Mouse (Mus musculus): ENCODE results near the gene L3mbtl4.

The L3mbtl4 gene

DNA sequence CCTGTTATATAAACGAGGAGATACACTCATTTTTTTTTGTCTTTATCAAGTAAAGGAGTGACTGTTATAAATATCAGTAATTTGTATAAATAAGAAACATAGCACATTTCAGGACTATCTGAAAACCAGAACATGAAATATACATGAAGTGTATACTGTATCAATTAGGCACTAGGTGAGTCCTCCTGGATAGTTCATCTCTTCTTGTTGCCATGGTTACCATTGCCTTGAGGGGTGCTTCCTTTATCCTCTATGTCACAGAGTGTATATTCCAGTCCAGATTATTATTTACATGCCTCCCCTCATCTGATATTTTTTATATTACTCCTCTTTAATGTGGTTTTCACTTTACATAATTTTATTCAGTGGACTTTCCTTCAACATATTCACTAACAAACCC, 392.9 kb downstream of the L3mbtl4 start:
- DNase-seq, result no peak

GRCm38 (mm10) chr17:68672088-68672504, 398.5 kb downstream of the L3mbtl4 start:
- DNase-seq, result no peak

GRCm38 (mm10) chr17:68710701-68711100, 437.1 kb downstream of the L3mbtl4 start:
- DNase-seq, result no peak

DNA sequence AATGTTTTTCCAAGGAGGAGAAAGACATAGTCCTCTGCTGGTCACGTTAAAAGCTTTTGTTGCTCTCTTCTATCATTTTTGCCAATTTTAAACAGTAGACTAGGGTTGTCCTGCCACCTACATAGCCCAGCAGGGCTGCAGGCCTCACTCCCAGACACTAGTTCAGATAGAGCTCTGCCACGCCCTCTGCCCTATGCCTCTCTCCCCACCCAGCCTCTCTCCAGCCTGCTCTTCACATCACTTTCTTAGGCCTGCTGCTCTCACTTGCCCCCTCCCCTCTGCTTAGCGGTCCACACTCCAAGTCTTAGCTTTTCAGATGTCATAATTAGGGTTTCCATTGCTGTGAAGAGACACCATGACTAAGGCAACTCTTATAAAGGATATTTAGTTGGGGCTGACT, 437.8 kb downstream of the L3mbtl4 start:
- DNase-seq, result no peak

GRCm38 (mm10) chr17:68748296-68748695, 474.7 kb downstream of the L3mbtl4 start:
- DNase-seq, result no peak

- no peak for DNase-seq
These were observed 476.9 kb downstream of the L3mbtl4 start for GRCm38 (mm10) chr17:68750513-68750912.

GRCm38 (mm10) chr17:68753112-68753511, 479.5 kb downstream of the L3mbtl4 start:
- DNase-seq, result no peak

DNA sequence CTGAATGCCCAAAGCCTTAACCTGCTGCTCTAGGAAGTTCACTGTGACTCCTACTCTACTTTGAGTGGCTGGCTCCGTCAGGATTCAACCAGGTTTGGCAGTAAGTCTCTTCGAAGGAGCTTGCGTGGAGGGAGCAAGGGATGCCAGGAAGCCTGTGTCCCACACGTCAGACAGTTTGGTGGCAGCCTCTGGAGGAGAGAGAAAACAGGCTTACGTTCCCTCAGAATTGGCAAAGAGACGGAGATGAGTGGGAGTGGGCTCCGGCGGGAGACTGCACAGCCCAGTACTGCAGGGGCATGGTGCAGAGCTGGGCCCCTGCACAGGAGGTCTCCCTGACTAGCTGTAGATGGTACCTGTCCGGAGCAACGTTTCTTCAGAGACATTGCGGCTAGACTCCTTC, 481.2 kb downstream of the L3mbtl4 start:
- no peak for DNase-seq

- no peak for DNase-seq
These were observed 484.8 kb downstream of the L3mbtl4 start for GRCm38 (mm10) chr17:68758428-68758827.

DNA sequence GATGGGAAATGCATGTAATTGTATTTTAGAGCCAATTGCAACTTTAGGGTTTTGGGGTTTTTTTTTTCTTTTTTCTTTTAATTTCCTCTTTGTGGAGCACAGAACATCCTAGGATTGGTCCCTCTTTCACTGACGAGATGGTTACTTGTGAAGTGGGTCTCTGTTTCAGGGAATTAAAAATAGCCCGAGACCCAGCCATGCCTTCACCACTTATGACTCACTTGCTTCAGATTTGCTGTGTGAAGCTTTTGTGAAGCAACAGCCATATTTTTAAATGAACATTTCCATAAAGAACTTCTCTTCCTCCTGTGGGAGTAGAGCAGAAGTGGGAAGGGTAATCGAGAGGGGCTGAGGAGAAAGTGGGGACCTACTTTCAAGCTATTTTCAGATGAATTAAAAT, 485.3 kb downstream of the L3mbtl4 start:
- no peak for DNase-seq

- no peak for DNase-seq
These were observed 486.4 kb downstream of the L3mbtl4 start for GRCm38 (mm10) chr17:68759978-68760377.

DNA sequence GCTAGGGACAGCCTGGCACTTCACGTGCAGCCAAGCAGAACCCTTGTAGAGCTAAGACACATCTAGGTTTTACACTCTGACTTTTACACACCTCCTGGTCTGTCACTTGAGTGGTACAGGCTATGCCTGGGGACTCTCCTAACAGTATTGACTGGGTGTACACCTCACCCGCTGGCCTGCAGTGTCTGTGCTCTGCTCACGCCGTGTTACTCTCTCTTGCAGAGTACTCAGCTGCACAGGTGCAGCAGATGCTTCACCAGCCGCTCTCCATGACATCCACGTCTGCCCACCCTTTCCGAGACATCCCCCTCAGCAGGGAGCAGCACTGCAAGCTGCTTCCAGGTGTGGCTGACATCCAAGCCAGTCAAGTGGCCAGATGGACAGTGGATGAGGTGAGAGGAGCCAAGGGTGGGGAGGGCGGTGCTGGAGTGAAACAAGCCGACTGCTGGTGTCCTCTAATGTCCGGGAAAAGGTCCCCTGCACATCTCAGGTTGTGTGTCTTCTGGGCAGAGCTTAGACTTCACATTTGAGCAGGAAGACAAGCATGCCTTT, 490.8 kb downstream of the L3mbtl4 start:
- no peak for DNase-seq

- no peak for DNase-seq
These were observed 496.0 kb downstream of the L3mbtl4 start for GRCm38 (mm10) chr17:68769561-68769960.

DNA sequence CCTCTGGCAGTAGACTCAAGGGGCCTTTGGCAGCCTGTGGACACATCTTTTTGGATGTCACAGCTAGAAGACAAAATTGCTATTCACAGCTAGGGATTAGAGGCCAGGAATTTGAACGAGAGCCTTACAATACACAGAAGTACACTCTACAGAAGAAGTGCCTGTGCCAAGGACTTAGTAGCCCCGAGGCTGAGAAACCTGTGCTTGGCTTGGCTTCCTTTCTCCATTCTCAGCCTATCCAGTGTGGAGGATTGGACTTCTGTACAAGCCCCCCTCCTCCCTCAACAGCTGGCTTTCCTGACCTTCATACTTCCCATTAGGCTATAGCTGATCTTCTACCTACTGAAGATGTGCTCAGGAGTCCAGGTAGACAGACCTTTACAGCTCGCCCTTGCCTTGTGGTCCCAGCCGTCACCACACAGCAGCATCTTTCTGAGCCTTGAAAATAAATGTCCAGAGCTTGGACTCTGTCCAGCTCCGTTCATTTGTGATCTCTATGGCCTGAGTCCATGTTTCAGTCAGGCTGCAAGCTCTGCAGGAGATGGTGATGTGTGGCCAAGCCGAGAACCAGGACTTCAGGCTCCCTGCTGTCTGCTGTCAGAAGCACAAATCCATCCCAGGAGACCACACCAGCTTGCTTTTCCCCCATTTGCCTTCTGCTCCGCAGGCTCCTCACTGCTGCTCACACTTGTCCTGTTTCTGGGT, 497.6 kb downstream of the L3mbtl4 start:
- DNase-seq, result no peak

GRCm38 (mm10) chr17:68793741-68794140, 520.1 kb downstream of the L3mbtl4 start:
- DNase-seq, result no peak

- no peak for DNase-seq
These were observed 552.7 kb downstream of the L3mbtl4 start, which contains the start of gene Tmem200c for GRCm38 (mm10) chr17:68826323-68826722. Gene Tmem200c (plus strand): TSS chr17:68826623.

Data from lung, postnatal 14 days (tissue).